Mouse (Mus musculus) forebrain, embryonic 11.5 days (tissue): ENCODE measurements around the gene Mindy4. TPM values are rescaled to one million over a fixed set of nuclear protein-coding genes. Genes with fewer than 3 reads are reported as not detected.

Source experiments
- ATAC-seq: fragments of 200-750 bp; cut with Nextera tagmentation; replicated peaks from 2 replicates; pipeline ENCODE4 v1.8.0; 2017; ENCODE audit warnings: moderate TSS enrichment; ENCODE audit not compliant: low FRiP score
- DNase-seq: peaks from one replicate; pipeline ENCODE4 v3.0.0-alpha.2; 2017; ENCODE audit warnings: low spot score
- H3K27ac ChIP-seq: fragments of 300-500 bp; sonication (generic); 2 replicates; pipeline ENCODE4 v1.5.1; 2014; ENCODE audit warnings: low read depth, low read length
- H3K27me3 ChIP-seq: fragments of 300-500 bp; sonication (generic); 2 replicates; pipeline ENCODE4 v1.6.1; 2014; ENCODE audit warnings: mild to moderate bottlenecking, low read length, mixed read lengths; ENCODE audit not compliant: control insufficient read depth, insufficient read depth
- H3K36me3 ChIP-seq: fragments of 300-500 bp; sonication (generic); 2 replicates; pipeline ENCODE4 v1.6.1; 2014; ENCODE audit warnings: mild to moderate bottlenecking, low read length, moderate library complexity, mixed read lengths; ENCODE audit not compliant: control insufficient read depth, insufficient read depth
- H3K4me1 ChIP-seq: fragments of 300-500 bp; sonication (generic); replicated peaks from 2 replicates; pipeline ENCODE4 v1.6.1; 2014; ENCODE audit warnings: low read length, mixed read lengths; ENCODE audit not compliant: control insufficient read depth, insufficient read depth
- H3K4me2 ChIP-seq: fragments of 300-500 bp; sonication (generic); 2 replicates; pipeline ENCODE4 v1.6.1; 2014; ENCODE audit warnings: low read depth, mild to moderate bottlenecking, low read length, moderate library complexity, mixed read lengths; ENCODE audit not compliant: severe bottlenecking
- H3K4me3 ChIP-seq: fragments of 300-500 bp; sonication (generic); 2 replicates; pipeline ENCODE4 v1.5.1; 2014; ENCODE audit warnings: low read depth, low read length
- H3K9ac ChIP-seq: fragments of 300-500 bp; sonication (generic); 2 replicates; pipeline ENCODE4 v1.6.1; 2014; ENCODE audit warnings: low read length
- H3K9me3 ChIP-seq: fragments of 300-500 bp; sonication (generic); 2 replicates; pipeline ENCODE4 v1.6.1; 2016; ENCODE audit warnings: low read length, mixed read lengths; ENCODE audit not compliant: control insufficient read depth
- WGBS: fragments of 180-500 bp; shearing (Covaris S2); extraction: QIAGEN DNeasy Blood & Tissue Kit; methylation state at CpG from one replicate; pipeline ENCODE4 v1.1.7; 2014; 5-methylcytosine and 5-hydroxymethylcytosine counted together
- polyA plus RNA-seq: library from polyadenylated mRNA; unstranded; fragments of >200 nt; fragmentation: Nextera tagmentation; extraction: Ambion mirVana; gene quantifications from 2 replicates; pipeline ENCODE4 v1.2.1, GENCODE M21; 2014

Mindy4 gene
- polyA plus RNA-seq, result 22.5 and 23.2 TPM in 2 replicates

- peak; percentile 95 for DNase-seq
- Histone ChIP-seq H3K4me1 (peaks cover 6% of the 10 kb centered on the region; the same call in 1 of the 2 replicates), H3K27me3 (no peaks in the 10 kb centered on the region), H3K4me3 (peak within 1 kb of the TSS; percentile 21), H3K9ac (peak within 1 kb of the TSS; percentile 50), H3K4me2 (peak within 1 kb of the TSS; percentile 43), H3K27ac (peak within 1 kb of the TSS; percentile 47; the same call in 1 of the 2 replicates), H3K9me3 (no peaks in the 10 kb centered on the region), H3K36me3 (no peaks in the 10 kb centered on the region)
- WGBS, result 3% methylated on average over 33 of the region's 33 CpGs
- ATAC-seq, result peak; percentile 96
Measured at GRCm38 (mm10) chr6:55202913-55203910, at the start of gene Mindy4. Mindy4 (plus strand) TSS chr6:55203383.

DNA sequence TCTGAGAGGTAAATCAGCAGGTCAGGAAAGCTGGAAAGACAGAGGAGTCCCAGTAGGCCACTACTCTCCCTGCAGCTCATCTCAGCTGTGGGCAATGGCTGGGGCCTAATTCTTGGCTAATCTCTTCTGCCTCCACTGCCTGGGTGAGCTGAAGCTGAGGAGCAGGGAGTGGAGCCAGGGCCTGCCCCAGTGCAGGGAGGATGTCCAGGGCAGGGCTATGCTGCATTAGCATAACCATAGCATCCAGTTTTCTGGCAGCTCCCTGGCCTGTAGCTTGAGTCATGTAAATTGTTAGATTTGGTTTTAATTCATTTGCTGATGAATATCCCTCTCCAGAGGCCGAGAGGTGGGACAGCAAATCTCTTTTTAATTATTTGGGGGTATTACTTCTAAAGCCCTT lies 43.9 kb upstream of the Mindy4 start:
- H3K36me3 ChIP-seq, result no peaks in the 10 kb centered on the region

DNA sequence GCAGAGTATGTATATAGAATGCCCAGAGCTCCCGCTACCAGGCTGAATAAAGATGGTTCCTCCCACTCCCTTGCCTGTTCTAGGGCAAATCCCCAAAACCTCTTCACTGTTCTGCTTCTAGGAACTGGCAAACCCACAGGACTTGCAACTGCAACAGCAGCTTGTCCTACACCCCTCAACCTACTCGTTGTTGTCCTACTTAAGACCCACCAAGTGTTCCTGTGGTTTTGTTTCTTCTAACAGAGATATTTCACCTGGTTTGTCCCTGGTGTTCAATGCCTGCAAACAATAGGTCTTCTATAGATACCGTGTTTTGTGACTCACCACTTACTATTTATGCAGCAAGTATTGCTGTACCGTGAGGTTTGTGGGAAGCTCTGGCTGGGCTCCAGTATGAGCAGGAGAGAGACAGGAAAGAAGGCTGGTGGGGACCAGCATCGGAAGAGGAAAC lies 41.8 kb upstream of the Mindy4 start:
- no peak overlapping the region for H3K4me3 ChIP-seq
- H3K27me3 ChIP-seq, result no peaks in the 10 kb centered on the region
- no peaks in the 10 kb centered on the region for H3K4me1 ChIP-seq
- DNase-seq (no peak), ATAC-seq (no peak)
- WGBS, result 87% methylated on average over 5 of the region's 5 CpGs
- no peak overlapping the region for H3K4me2 ChIP-seq
- no peak overlapping the region for H3K27ac ChIP-seq
- no peaks in the 10 kb centered on the region for H3K9me3 ChIP-seq
- no peaks in the 10 kb centered on the region for H3K36me3 ChIP-seq
- H3K9ac ChIP-seq, result no peak overlapping the region

More for the DNA sequence above, 43.9 kb upstream of the Mindy4 start:
- Histone ChIP-seq H3K9ac (no peak overlapping the region), H3K27ac (no peak overlapping the region), H3K4me3 (no peak overlapping the region), H3K4me1 (no peaks in the 10 kb centered on the region), H3K27me3 (no peaks in the 10 kb centered on the region), H3K4me2 (no peak overlapping the region), H3K9me3 (no peaks in the 10 kb centered on the region)
- 35% methylated on average over 1 of the region's 1 CpGs for WGBS
- ATAC-seq, result no peak
- no peak for DNase-seq

- no peak overlapping the region for H3K4me3 ChIP-seq
- 75% methylated on average over 8 of the region's 8 CpGs for WGBS
- H3K27me3 ChIP-seq, result no peaks in the 10 kb centered on the region
- H3K9ac ChIP-seq, result no peak overlapping the region
- no peak overlapping the region for H3K4me2 ChIP-seq
- ATAC-seq (no peak), DNase-seq (no peak)
- H3K27ac ChIP-seq, result no peak overlapping the region
- H3K36me3 ChIP-seq, result no peaks in the 10 kb centered on the region
- no peaks in the 10 kb centered on the region for H3K9me3 ChIP-seq
- no peaks in the 10 kb centered on the region for H3K4me1 ChIP-seq
Measured at GRCm38 (mm10) chr6:55163046-55163584, 40.1 kb upstream of the Mindy4 start.

DNA sequence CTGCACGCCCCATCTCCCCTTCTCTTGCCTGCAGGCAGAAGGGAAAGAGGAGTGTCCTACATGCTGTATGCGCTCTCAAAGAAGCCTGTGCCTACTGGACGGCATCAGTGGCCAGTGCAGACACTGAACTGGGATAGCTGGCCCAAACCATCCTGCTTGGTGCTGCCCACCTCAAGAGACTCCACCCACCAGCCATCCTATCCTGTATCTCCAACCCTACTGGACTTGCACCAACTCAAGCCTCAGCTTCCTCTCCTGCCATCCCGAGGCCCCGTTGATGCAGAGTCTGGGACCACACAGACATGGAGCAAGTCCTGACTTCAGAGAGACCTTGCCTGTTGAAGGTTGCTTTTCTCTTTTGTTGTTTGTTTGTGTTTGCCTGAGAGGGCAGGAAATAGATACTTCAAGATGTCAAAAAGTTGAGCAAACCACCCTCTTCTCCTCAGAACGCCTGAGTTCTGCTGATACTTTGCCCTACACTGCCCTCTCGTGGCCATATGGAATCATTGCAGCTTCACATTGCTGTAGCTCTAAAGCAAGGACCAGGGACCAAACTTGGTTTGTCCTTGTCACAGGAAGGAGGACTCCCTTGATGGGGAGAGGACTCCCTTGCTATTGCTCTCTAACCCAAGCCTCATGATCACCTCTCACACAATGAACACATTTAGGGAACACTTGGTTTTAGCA lies 36.3 kb upstream of the Mindy4 start:
- 0 out of 2 replicates have a peak, but pooled peaks have one; percentile 24 for ATAC-seq
- no peak overlapping the region for H3K4me3 ChIP-seq
- WGBS, result 59% methylated on average over 7 of the region's 7 CpGs

DNA sequence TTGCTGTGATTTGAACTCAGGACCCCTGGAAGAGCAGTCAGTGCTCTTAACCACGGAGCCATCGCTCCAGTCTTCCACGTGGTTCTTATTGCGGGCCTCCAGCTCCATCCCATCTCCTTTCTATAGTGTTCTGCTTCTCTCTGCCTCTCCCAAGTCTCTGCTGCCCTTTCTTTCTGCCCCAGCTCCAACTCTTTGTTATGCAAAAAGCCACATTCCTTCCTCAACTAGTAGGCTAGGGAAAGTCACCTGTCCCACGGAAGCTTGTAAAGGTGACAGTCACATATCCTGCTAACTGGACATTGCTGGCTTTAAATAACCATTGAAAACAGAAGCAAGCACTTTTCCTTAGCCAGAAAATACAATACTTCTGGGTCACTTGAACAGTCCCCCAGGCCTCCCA lies 33.4 kb upstream of the Mindy4 start:
- H3K9me3 ChIP-seq, result no peaks in the 10 kb centered on the region

More for the DNA sequence above, 36.3 kb upstream of the Mindy4 start:
- no peaks in the 10 kb centered on the region for H3K4me1 ChIP-seq
- no peak overlapping the region for H3K4me2 ChIP-seq
- peak; percentile 79 for DNase-seq
- H3K27ac ChIP-seq, result no peak overlapping the region
- no peak overlapping the region for H3K9ac ChIP-seq
- no peaks in the 10 kb centered on the region for H3K9me3 ChIP-seq
- H3K36me3 ChIP-seq, result no peaks in the 10 kb centered on the region
- no peaks in the 10 kb centered on the region for H3K27me3 ChIP-seq

GRCm38 (mm10) chr6:55171638-55172037 lies 31.5 kb upstream of the Mindy4 start:
- no peak for DNase-seq
- peaks cover 7% of the 10 kb centered on the region for H3K4me1 ChIP-seq
- no peak overlapping the region for H3K27ac ChIP-seq
- H3K4me2 ChIP-seq, result no peak overlapping the region
- no peak overlapping the region for H3K4me3 ChIP-seq
- H3K9ac ChIP-seq, result no peak overlapping the region
- WGBS, result 57% methylated on average over 4 of the region's 4 CpGs
- H3K36me3 ChIP-seq, result no peaks in the 10 kb centered on the region
- no peak for ATAC-seq
- no peaks in the 10 kb centered on the region for H3K9me3 ChIP-seq
- no peaks in the 10 kb centered on the region for H3K27me3 ChIP-seq

More for the DNA sequence above, 33.4 kb upstream of the Mindy4 start:
- H3K4me2 ChIP-seq, result no peak overlapping the region
- H3K27me3 ChIP-seq, result no peaks in the 10 kb centered on the region
- H3K9ac ChIP-seq, result no peak overlapping the region
- ATAC-seq, result no peak
- H3K4me3 ChIP-seq, result no peak overlapping the region
- DNase-seq, result no peak
- H3K27ac ChIP-seq, result no peak overlapping the region
- WGBS, result 59% methylated on average over 5 of the region's 5 CpGs
- no peaks in the 10 kb centered on the region for H3K36me3 ChIP-seq
- peaks cover 7% of the 10 kb centered on the region for H3K4me1 ChIP-seq

DNA sequence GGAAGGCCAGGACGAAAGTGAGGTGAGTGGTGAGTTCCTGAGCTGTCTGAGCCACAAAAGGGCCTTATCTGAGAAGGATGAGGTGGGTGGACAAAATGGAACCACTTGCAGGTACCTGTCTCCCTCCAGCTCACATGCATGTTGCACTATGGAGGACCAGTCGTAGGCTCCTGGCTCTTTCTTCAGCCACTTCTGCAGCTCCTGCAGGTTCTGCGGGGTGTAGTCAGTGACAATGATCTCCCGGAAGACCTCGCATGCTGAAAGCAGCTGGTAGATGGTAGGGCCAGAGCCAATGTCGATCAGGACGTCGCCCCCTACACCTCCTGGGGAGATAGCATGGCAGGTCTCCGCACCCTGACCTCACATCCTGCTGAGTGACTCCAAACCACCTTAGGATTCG lies 30.0 kb upstream of the Mindy4 start:
- Histone ChIP-seq H3K36me3 (no peaks in the 10 kb centered on the region), H3K27me3 (no peaks in the 10 kb centered on the region), H3K4me3 (no peak overlapping the region), H3K4me1 (peaks cover 7% of the 10 kb centered on the region), H3K27ac (no peak overlapping the region), H3K4me2 (no peak overlapping the region), H3K9ac (no peak overlapping the region), H3K9me3 (no peaks in the 10 kb centered on the region)
- ATAC-seq, result no peak
- no peak for DNase-seq
- WGBS, result 52% methylated on average over 10 of the region's 10 CpGs
